Mouse (Mus musculus): ENCODE results near the gene Tmem191c.

- no peak for TF ChIP-seq POLR2A (IDR thresholded peaks at IDR 0.05; ENCODE audit: borderline replicate concordance, control insufficient read depth, low read depth, low read length)
- TF ChIP-seq CTCF (IDR thresholded peaks at IDR 0.05; ENCODE audit: control insufficient read depth, insufficient read depth, low read length) = no peak
These were observed 36.5 kb upstream of the Tmem191c start for GRCm38 (mm10) chr16:17239409-17239808.
